Mouse (Mus musculus) inflammation-experienced regulatory T-cells, adult 16 weeks (primary cell): ENCODE data around the gene Ceacam10. TPM values are rescaled to one million over a fixed set of nuclear protein-coding genes. Genes with fewer than 3 reads are reported as not detected.

Experiments used
- polyA plus RNA-seq: library from polyadenylated mRNA; unstranded; fragments of 100-300 nt; shearing (Covaris generic); gene quantifications from one replicate; pipeline ENCODE4 v1.2.1, GENCODE M21; 2017

Gene Ceacam10
- polyA plus RNA-seq = not detected

DNA sequence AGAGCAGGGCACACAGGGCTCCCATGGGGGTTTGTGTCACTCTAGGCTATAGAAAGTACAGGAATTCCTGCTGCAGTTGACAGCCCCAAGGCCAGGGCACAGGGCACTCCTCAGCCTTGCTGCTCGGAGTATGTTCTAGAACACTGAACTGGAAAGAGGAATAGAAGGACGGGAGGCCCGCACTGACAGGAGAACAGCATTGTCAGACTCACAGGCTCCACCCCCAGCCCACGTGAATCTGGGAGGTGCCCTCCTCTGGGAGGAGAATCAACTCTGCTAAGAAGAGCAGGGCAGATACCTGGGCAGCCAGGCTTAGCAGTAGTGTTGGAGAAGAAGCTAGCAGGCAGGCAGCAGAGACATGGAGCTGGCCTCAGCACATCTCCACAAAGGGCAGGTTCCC lies at the start of gene Ceacam10:
Gene Ceacam10, plus strand, starts transcription at position 289 of the 400 bp plus-strand sequence.

DNA sequence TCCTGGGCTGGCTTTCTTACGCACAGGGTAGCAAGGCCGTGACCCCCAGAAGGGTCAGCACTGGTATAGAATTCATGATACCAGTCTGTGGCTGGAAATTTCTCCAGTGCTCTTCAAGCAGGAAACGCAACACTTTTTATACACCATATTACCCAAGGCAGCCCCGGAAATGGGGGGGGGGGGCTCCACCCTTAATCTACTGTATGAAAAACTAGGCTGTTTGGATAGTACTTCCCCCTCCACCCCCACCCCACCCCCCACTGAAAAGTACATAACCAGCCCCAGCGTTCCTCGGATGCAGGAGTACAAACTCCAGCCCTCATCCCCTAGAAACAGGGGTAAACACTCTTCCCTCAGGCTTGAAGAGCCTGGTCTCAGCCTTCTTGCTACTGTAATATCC lies 16.8 kb upstream of the Ceacam10 start, which contains the start of gene Cd177:
Gene Cd177, minus strand, starts transcription at position 101 of the 400 bp plus-strand sequence.

Other genes with a start within 250 kb of the Ceacam10 start
- gene Irgq, start 246.5 kb upstream of the Ceacam10 start, polyA plus RNA-seq = 1.2 TPM
- gene Pinlyp, start 231.1 kb upstream of the Ceacam10 start, polyA plus RNA-seq = not detected
- gene Xrcc1, start 230.9 kb upstream of the Ceacam10 start, polyA plus RNA-seq = 74.3 TPM
- 19.8 TPM for gene Ethe1, start 189.7 kb upstream of the Ceacam10 start, polyA plus RNA-seq
- 0.21 TPM for gene Zfp575, start 189.6 kb upstream of the Ceacam10 start, polyA plus RNA-seq
- gene Phldb3, start 166.4 kb upstream of the Ceacam10 start, polyA plus RNA-seq = 0.89 TPM
- gene Lypd3, start 140.7 kb upstream of the Ceacam10 start, polyA plus RNA-seq = not detected
- not detected for gene Tex101, start 100.5 kb upstream of the Ceacam10 start, polyA plus RNA-seq
- gene BC049730, start 68.0 kb upstream of the Ceacam10 start, polyA plus RNA-seq = not detected
- not detected for gene Gm4763, start 50.3 kb upstream of the Ceacam10 start, polyA plus RNA-seq
- 0.21 TPM for gene Cd177, start 16.9 kb upstream of the Ceacam10 start, polyA plus RNA-seq
- gene Gm9844, start 85.0 kb downstream of the Ceacam10 start, polyA plus RNA-seq = 10.8 TPM
- not detected for gene Lypd4, start 92.7 kb downstream of the Ceacam10 start, polyA plus RNA-seq
- gene Dmrtc2, start 92.9 kb downstream of the Ceacam10 start, polyA plus RNA-seq = not detected
- 4,580 TPM for gene Rps19, start 107.2 kb downstream of the Ceacam10 start, polyA plus RNA-seq
- gene Cd79a, start 120.2 kb downstream of the Ceacam10 start, polyA plus RNA-seq = 16.0 TPM
- gene Arhgef1, start 125.7 kb downstream of the Ceacam10 start, polyA plus RNA-seq = 953 TPM
- gene Gm4881, start 167.3 kb downstream of the Ceacam10 start, polyA plus RNA-seq = not detected
- 700 TPM for gene Rabac1, start 195.5 kb downstream of the Ceacam10 start, polyA plus RNA-seq
- 10.7 TPM for gene Atp1a3, start 228.8 kb downstream of the Ceacam10 start, polyA plus RNA-seq